Mouse (Mus musculus): ENCODE results near the gene Vrk1.

Gene Vrk1

DNA sequence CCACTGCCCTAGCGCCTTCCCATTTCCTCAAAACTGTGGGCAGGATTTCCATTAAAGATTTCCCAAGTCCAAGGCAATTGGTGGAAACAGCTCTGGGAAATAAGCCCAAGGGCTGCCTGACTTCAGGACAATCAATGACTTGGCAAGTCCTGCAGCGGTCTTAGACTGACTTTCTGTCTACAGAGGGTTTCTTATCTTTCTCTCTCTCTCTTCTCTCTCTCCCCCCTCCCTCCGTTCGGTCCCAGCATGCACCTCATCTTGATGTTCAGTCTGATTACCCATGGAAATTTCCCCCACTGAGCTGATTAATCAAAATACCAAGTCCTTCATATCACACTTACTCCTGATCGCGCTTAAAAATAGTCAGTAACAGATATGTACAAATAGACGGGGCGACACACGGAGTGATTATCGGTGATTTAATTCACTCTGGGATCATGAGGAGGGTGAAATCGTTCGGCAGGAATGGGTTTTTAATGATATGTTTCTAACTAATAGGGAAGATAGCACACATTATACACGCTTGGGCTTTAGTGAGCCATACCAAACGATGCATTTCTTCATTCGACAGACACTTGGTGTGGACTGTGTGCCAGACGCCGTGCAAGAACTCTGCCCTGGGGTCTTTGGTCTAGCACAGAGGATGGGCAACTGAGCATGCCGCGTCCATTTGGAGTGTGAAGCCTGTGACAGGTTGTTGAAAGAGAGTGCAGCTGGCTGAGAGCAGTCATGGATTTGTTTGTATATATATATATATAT lies 12.8 kb upstream of the Vrk1 start:
- in situ Hi-C loops (cut with MboI; ENCODE audit: low sequenced_read_pairs) = no loop called here

DNA sequence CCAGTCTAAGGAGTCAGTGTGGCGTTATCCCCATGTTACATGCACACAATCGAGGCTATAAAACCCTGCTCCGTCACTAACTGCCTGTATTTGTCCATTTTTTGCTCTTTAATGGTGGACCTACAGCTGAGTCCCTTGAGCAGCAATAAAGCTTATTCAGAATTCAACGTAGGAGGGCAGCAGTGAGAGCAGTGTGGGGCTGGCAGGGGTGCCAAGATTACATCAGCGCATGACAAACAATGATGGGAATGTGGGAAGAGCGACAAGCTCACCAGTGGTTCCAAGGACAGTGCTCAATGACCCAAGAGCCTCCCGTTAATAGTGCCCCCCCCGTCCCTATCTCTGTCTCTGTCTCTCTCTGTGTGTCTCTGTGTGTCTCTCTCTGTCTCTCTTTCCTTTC lies 8.3 kb upstream of the Vrk1 start:
- in situ Hi-C loops (cut with MboI; ENCODE audit: low sequenced_read_pairs) = no loop called here

DNA sequence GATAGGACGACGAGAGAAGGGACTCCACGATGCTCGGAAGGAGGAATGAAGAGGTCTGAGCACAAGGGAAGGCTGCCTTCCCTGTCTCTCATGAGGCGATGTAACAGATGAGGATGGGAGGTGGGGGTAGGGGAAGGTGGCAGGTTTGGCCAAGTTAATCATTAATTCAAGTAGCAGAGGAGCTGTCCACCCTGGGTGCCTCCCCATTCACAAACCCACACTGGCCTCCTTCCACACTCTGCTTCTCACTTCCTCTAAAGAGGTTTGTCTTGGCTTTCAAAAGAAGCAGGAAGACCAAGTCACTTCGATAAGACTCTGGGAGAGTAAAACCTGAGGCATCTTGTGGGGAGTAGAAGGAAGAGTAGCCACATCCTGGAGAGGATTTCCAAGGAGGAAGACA lies 5.3 kb upstream of the Vrk1 start:
- in situ Hi-C loops (cut with MboI; ENCODE audit: low sequenced_read_pairs) = no loop called here

DNA sequence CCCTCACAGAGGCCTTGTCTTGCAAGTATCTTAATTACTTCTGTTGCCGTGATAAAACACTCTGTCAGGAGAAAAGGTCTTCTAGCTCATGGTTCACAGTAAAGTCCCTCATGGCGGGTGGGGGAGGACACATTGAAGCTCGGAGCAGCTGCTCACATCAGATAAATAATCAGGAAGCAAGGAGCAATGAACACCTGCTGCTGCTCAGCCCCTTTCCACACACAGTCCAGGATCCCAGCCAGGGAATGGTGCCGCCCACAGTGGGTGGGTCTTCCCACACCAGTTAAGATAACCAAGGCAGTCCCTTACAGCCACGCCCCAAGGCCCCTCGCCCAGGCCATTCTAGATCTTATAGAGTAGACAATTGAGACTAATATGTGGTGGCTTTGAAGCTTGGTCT lies 3.8 kb upstream of the Vrk1 start:
- in situ Hi-C loops (cut with MboI; ENCODE audit: low sequenced_read_pairs) = no loop called here

DNA sequence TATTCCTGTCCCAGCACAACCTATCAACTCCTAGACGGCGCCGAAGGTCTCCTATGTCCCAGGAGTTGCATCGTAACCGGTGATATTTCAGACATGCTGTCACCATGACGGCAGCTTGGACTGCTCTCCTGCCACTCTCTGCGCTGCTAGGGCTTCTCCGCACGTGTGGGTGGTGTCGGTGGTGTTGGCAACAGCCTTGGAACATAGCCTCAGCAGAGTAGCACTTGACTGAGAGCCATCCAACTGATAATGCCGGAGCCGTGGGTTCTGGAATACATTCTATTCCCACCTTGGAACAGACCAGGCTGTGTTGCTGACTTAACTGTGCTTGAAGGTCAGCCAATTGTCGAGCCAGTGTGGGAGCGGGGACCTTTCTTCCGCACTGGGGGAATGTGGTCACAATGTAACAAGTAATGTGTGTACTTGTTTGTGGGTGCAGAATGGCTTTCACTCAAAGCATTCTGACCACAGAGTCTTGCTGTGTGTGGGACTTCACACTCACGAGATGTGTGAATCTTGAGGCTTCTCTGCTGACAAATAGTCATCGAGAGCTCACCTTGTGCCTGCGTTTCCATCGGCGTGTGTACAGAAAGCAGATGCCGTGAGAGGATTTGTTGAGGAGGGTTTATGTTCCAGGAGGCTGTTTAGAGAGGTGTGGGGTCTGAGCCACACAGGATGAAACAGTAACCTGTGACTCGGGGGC lies 1.5 kb upstream of the Vrk1 start:
- in situ Hi-C loops (cut with MboI; ENCODE audit: low sequenced_read_pairs) = no loop called here

DNA sequence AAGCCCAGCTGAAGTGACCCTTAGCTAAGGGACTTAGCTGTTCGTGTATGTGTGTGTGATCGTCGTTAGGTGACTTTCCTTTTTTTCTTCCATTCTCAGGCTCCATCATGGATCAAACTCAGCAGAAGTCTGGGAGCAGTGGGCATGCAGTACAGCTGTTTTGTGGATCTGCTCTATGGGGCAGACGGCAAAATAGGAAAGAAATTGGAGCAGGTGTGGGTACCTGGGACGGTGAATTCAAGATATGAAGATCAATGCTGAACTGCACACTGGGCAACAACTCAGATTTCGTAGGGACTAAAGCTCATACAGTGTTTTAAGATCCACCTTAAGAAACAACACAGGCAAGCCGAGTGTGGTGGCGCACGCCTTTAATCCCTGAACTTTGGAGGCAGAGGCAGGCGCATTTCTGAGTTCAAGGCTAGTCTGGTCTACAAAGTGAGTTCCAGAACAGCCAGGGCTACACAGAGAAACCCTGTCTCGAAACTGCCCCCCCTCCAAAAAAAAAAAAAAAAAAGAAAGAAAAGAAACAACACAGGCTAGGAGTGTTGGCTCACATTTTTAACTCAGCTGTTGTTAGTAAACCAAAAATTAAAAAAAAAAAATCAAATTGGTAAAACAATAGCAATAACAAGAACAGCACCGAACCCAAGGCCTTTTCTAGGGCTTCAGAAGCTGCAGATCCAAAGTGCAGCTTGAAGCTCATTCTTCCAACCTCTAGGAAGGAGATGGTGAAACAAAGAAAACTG lies 732 bp upstream of the Vrk1 start:
- in situ Hi-C loops (cut with MboI; ENCODE audit: low sequenced_read_pairs) = no loop called here

DNA sequence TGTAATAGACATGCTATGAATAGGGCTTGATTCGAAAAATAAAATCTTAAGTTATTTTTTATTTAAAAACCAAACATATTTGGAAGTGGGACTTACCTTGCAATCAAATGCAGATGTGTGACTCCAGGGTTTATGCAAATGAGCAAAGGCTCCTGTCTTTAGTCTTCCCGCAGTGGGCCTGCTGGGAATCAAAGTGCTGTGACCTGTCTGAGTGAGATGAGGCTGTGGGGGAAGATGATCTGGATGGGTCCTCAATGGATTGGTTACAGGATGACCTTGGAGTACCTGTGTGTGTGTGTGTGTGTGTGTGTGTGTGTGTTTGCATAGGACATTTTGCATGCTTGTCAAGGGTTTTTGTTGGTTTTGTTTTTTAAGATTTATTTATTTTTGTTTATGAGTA lies 2.1 kb downstream of the Vrk1 start:
- in situ Hi-C loops (cut with MboI; ENCODE audit: low sequenced_read_pairs) = no loop called here

DNA sequence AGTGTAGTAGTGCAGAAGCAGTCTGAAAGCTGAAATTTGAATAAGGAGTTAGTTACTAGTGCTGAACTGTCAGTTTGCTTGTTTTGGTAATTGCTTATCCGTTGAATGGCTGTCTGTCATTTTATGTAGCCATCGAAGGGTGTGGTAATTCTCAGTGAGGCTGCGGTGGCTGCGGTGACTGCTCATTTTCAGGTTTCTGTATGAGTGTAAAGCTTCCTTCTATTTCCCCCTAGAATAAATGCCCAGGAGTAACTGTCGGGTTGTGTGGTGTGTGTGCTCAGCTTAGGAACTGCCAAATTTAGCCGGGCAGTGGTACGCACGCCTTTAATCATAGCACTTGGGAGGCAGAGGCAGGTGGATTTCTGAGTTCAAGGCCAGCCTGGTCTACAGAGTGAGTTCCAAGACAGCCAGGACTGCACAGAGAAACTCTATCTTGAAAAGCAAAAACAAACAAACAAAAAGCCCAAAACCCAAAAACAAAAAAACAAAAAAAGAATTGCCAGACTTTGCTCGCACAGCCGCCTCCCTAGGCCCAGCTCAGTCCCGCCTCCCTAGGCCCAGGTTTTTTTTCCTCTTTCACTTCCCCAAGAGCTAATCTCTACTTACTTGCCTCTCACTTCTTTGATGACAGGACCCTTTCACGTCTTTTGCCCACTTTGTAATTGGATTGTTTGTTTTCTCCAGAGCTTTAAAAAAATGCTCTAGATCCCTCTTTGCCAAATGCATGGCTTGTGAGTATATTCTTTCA lies 6.4 kb downstream of the Vrk1 start:
- in situ Hi-C loops (cut with MboI; ENCODE audit: low sequenced_read_pairs) = no loop called here

DNA sequence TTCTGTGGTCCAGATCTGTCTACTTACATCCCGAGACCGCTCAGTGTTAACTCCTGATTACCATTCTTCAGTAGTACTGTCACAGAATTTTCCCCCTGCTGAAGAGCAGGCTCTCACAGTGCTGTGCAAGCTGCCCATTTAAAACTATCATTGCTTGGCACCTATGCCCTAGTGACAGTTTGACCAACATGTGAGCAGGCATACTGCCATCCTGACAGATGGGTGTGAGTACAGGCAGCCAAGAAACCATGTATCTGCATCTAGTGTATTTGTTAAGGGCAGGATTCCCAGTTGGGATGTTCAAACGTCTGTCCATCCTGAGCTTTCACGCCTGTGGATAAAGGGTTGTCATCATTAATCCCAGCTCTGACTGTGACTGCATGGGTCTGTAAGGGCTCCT lies 10.0 kb downstream of the Vrk1 start:
- in situ Hi-C loops (cut with MboI; ENCODE audit: low sequenced_read_pairs) = no loop called here

DNA sequence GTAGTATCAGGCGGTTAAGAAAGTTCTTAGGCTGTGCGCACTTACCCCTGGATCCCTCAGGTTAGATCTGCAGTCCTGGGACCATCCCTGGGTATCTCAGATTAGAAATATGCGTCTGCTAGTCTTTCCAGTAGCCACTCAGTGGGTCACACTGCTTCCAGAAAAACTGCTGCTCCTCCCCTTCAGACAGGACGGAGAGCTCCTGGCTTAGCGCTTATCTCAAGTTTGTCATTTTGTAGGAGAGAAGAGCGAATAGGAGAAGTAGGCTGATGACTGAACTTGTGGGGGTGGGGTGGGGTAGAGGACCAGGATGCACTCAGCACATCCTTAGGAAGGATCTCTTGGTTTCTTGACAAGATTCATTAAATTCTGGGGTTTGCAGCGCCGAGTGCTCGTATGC lies 13.6 kb downstream of the Vrk1 start:
- in situ Hi-C loops (cut with MboI; ENCODE audit: low sequenced_read_pairs) = no loop called here

DNA sequence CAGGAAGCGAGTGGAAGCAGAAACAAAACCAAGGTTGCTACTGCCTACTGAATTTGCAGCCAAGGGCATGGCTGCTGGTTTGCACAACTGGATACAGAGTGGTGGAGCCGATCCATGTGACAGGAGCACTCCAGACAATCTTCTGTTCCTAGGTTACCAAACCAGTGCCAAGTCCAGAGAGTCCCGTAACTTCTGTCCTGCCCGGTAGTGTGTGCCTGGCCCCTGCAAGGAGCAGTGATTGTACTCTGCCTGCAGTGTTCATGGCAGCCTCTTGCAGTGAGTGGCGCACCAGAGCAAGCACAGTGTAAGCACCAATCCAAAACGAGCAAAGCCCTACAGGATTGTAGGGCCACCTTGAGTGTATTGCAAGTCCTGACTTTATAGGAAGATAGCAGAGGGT lies 15.4 kb downstream of the Vrk1 start:
- in situ Hi-C loops (cut with MboI; ENCODE audit: low sequenced_read_pairs) = no loop called here

DNA sequence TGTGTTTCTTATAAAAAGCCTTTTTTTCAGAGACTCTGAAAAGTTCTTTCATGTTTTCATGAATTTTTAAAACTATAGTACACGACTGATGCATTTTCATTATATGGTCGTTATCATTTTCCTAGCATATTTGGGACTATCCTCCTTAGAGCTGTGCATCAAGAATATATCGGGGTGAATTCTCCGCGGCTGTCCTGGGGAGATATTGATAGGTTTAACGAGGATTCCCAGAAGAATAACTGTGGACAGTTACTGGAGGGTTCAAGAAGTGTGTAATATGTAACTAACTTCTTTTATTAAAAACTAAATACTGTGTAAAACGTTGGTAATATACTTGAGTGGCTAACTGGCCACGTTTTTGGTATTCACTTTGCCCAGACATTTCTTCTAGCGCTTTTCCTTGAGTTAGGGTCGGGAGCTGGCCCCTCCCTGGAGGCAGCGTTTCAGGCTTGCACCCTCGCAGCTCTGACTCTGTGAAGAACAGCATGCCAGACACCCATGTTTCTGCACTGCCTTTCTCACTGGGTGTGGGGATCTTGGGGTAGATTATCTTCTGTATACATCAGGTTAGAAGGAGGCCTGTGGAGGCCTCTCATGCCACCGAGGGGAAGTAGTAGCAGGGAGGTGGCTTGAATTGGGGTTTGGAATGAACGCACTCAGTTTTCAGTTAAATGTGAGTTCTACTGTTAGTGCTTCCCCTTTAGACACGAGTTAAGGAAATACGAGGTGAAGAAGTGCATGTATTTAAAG lies 16.5 kb downstream of the Vrk1 start:
- in situ Hi-C loops (cut with MboI; ENCODE audit: low sequenced_read_pairs) = no loop called here

DNA sequence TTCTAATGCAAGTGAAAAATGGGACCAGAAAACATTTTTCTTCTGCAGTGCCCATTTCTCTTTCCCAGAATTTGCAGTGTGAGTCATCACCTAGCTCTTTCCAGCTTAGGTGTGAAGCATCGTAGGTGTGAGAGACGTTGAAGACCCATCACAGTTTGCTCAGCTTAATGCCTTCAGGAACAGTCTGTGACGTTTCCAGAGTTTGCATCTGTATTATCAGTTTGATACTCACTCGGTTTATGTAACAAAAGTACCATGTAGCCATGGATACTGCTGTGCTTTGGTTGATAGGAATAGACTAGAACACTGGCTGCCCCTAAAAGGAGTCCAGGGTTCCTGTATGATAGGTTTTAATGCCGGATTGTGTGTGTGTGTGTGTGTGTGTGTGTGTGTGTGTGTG lies 17.3 kb downstream of the Vrk1 start:
- in situ Hi-C loops (cut with MboI; ENCODE audit: low sequenced_read_pairs) = no loop called here

DNA sequence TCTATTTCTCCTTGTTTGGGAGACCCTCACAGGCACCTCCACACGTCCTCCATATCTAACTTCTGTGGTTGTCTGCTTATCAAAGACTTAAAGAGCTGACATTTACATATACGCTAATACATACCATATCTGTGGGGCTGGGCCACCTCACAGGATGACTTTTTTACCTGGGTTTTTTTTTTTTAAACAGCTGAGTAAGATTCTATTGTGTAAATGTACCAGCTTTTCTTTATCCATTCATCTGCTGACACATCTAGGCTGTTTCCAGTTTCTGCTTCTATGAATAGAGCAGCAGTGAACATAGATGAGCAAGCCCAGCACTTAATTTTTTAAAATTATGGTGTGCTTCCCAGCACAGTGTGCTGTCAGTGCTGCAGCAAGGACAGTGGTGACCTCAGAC lies 19.6 kb downstream of the Vrk1 start:
- in situ Hi-C loops (cut with MboI; ENCODE audit: low sequenced_read_pairs) = no loop called here

DNA sequence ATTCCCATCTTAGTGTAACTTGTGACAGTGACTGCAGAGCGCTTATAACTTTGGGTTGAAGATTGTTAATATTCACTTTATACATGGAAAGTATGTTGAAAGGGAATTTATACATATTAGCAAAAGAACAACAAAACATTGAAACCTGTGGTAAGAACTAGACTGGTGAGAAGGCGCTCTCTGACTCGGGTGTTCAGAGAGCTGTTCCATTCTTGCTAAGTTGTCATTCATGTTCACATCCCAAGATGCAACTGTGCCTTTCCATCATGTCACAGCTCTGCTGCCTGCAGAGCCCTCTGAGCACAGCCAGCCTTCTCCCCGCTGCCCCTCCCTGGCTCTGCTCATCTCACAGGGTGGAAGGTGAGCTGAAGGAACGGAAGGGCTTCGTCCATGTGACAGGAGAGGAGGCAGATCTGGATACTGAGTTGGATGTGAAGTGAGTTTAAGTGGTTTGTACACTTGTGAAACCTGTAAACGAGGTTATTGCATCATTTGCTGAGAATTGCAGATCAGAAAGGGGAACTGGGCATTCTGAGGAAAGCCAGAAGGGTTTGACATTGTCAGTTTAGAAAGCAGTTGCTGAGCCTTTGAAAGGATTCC lies 20.2 kb downstream of the Vrk1 start:
- in situ Hi-C loops (cut with MboI; ENCODE audit: low sequenced_read_pairs) = no loop called here

DNA sequence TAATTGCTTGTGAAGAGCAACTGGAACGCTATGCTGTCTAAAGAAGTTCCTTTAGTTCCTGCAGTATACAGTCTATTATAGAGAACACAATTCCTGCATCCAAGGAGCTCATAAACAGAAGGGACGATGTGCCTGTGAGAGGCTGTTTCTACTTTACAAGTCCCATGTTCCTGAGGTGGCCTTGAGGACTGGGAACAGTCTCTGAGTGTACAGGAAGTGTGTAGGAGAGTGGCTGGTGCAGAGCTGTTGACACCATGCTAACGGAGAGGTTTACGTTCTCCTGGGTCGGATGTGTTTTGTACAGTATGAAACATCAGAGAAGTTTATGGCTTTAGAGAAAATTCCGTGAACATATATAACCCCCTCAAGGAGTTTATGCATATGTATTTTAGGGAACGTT lies 20.8 kb downstream of the Vrk1 start:
- in situ Hi-C loops (cut with MboI; ENCODE audit: low sequenced_read_pairs) = no loop called here

DNA sequence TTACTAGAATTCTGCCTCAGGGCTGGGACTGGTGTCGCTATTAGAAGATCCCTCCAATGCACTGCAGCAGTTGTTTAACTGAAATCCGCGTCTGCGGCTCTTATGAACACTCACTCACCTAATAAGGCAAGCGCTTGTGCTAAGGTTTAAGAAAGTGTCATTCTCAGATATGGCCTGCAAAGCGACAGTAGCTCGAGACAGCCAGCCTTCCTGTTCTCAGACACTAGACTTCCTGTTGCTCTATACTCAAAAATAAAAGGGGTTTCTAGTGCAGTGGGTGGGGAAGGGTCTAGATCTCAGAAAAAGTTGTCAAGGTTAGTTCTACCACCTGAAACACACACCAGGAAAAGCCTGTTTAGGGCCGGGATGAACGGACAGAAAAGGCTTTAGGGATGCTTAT lies 21.9 kb downstream of the Vrk1 start:
- in situ Hi-C loops (cut with MboI; ENCODE audit: low sequenced_read_pairs) = no loop called here

DNA sequence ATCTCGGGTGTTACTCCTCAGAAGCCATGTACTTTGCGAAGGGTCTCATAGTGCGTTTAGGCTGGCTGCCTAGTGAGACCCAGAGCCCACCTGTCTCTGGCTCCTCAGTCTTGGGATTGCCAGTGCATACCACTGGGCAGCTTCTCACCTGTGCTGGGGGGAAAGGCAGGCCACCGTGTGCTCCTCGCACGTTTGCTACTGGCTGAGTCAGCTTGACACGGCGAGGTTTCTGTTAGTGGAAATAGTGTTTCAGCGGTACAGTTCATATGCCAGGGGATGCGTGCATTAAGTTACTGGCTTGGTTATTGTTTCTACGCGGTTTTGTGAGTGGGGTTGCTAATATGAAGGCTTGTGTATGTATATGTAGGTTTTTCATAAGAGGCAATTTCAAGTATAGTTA lies 22.3 kb downstream of the Vrk1 start:
- in situ Hi-C loops (cut with MboI; ENCODE audit: low sequenced_read_pairs) = no loop called here

DNA sequence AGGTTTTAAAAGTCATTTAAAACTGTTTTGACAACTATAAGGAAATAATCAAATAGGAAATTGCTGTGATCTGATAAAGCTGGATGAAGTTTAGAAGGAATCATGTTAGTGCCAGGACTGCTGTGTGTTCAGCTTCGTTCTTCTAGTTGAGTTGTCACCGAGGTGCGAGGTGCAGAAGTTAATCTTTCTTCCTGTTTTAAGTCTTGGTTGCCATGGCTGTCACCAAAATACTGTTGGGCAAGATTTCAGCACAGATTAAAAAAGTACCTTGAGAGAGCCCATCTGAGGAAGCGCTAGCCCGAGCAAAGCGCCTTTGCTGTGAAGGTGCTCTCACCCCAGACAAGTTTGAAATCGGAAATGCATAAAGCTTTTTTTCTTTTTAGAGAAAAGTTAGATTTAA lies 24.2 kb downstream of the Vrk1 start:
- in situ Hi-C loops (cut with MboI; ENCODE audit: low sequenced_read_pairs) = no loop called here

DNA sequence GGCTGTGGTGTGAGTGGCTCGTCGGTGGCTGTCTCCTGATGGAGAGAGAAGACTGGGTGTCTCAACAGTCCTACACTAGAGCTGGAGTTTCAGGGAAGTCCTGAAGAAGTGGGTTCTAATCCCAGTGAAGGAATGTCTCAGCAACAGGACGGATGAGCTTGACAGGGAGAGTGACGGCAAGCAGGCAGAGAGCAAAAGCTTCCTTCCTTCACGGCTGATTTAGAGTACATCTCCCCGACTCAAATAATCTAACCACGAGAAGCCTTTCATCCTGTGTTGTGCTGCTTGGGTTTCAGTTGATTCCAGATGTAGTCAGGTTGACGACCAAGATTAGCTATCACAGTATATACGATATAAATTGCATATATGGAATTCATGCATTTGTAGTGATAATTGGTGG lies 24.7 kb downstream of the Vrk1 start:
- in situ Hi-C loops (cut with MboI; ENCODE audit: low sequenced_read_pairs) = no loop called here

Measured in CH12F3 (cell line).